Mouse (Mus musculus): ENCODE measurements around the gene Ppp2r5a. TPM values are rescaled to one million over a fixed set of nuclear protein-coding genes. Genes with fewer than 3 reads are reported as not detected.

The Ppp2r5a gene
- total and polyA plus RNA-seq, 3 experiments: 40.3 to 96.7 (median 62.0) TPM

DNA sequence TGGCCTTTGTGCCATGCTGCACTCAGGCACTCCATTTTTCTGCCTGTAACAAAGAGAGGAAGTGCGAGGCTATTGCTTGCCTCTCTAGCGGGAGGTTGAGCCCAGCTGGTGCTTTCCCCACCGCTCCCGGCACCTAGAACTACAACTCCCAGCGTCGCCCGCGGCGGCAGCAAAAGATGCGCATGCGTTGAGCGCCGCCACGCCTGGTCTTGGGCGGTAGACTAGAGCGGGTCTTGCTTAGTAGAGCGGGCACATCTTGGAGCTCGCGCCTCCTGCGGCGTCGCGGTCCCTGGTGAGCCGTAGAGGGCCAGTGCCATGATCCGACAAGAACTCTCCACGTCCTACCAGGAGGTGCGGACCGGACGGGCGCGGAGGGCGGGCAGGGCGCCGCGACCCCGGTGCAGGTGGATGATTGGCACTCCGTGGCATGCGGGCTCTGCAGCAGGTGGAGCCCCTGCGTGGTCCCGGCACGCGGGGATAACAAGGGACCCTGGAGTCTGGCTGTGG lies 77.3 kb downstream of the Ppp2r5a start, which contains the start of gene Tmem206:
TSS of gene Tmem206 (plus strand) at position 187 of the 507 bp plus-strand sequence.
- Histone ChIP-seq H3K9me3 (replicated peaks; ENCODE audit: low read length) (no peaks in the 10 kb centered on the region), H3K79me2 (replicated peaks; ENCODE audit: control insufficient read depth, extremely low read depth, insufficient read depth, poor library complexity, severe bottlenecking) (peaks cover 15% of the 10 kb centered on the region), H3K27me3 (replicated peaks) (no peaks in the 10 kb centered on the region), H3K4me3 (replicated peaks in 1 of 3; ENCODE audit: low read depth in 2 of 3, low read length in 2 of 3, poor library complexity in 1 of 3) (peak within 1 kb of the TSS; percentile 61 to 96 (median 93)), H3K36me3 (replicated peaks in 1 of 2; ENCODE audit: control insufficient read depth in 1 of 2, insufficient read depth in 1 of 2, low read length in 1 of 2) (peaks cover 0 to 23% of the 10 kb centered on the region in 2 experiments), H3K27ac (ENCODE audit: insufficient read depth, low read depth) (peak within 1 kb of the TSS; percentile 68), H3K4me1 (ENCODE audit: control insufficient read depth in 1 of 2, insufficient read depth in 2 of 2) (peaks cover 19 to 52% of the 10 kb centered on the region in 2 experiments), H3K4me2 (ENCODE audit: insufficient read depth, low read depth, poor library complexity, severe bottlenecking) (peak within 1 kb of the TSS; percentile 73), H3K9ac (ENCODE audit: insufficient read depth, low read depth) (peak within 1 kb of the TSS; percentile 77)
- peak; percentile 97 for DNase-seq (ENCODE audit: extremely low read depth)
- TF ChIP-seq MEF2A (IDR thresholded peaks at IDR 0.05; ENCODE audit: borderline replicate concordance, low read depth, low read length) (peak; percentile 67), PAX5 (IDR thresholded peaks at IDR 0.05; ENCODE audit: low read length) (no peak), KAT2A (IDR thresholded peaks at IDR 0.05; ENCODE audit: insufficient replicate concordance, low read length) (peak; percentile 97; the same call in 1 of the 2 replicates), UBTF (IDR thresholded peaks at IDR 0.05; ENCODE audit: low read depth, low read length) (0 out of 2 replicates have a peak, but pooled peaks have one; percentile 28), CTCF (conservative IDR thresholded peaks at IDR 0.05 in 1 of 2, IDR thresholded peaks at IDR 0.05 in 1 of 2; ENCODE audit: low read depth in 2 of 2, low read length in 2 of 2) (no peak), TBP (conservative IDR thresholded peaks at IDR 0.05; ENCODE audit: low read depth, low read length) (peak; percentile 78), SMC3 (IDR thresholded peaks at IDR 0.05; ENCODE audit: low read depth, low read length) (no peak), MYC (IDR thresholded peaks at IDR 0.05; ENCODE audit: low read depth, low read length) (peak; percentile 91), BHLHE40 (IDR thresholded peaks at IDR 0.05; ENCODE audit: low read depth, low read length) (peak; percentile 36), MAX (IDR thresholded peaks at IDR 0.05; ENCODE audit: low read length) (peak; percentile 94), ZMIZ1 (IDR thresholded peaks at IDR 0.05; ENCODE audit: low read depth, low read length) (peak; percentile 82), CHD1 (IDR thresholded peaks at IDR 0.05; ENCODE audit: low read depth, low read length) (no peak), IRF4 (IDR thresholded peaks at IDR 0.05; ENCODE audit: low read depth, low read length) (peak; percentile 75), GABPA (IDR thresholded peaks at IDR 0.05; ENCODE audit: insufficient replicate concordance, low read depth, low read length) (peak; percentile 84; the same call in 1 of the 2 replicates), ZNF384 (IDR thresholded peaks at IDR 0.05; ENCODE audit: low read depth, low read length) (0 out of 2 replicates have a peak, but pooled peaks have one; percentile 25), MAZ (IDR thresholded peaks at IDR 0.05; ENCODE audit: low read depth, low read length) (peak; percentile 56; the same call in 1 of the 2 replicates), CHD2 (IDR thresholded peaks at IDR 0.05; ENCODE audit: low read length) (peak; percentile 58), USF1 (IDR thresholded peaks at IDR 0.05; ENCODE audit: low read depth, low read length) (no peak), MXI1 (IDR thresholded peaks at IDR 0.05; ENCODE audit: low read depth, low read length) (peak; percentile 71; the same call in 1 of the 2 replicates), E2F4 (IDR thresholded peaks at IDR 0.05; ENCODE audit: insufficient replicate concordance, low read depth, low read length) (peak; percentile 63; the same call in 1 of the 2 replicates), MAFK (IDR thresholded peaks at IDR 0.05; ENCODE audit: insufficient replicate concordance, low read length) (0 out of 2 replicates have a peak, but pooled peaks have one; percentile 7), RCOR1 (conservative IDR thresholded peaks at IDR 0.05; ENCODE audit: low read depth, low read length) (peak; percentile 29; the same call in 1 of the 2 replicates), HCFC1 (IDR thresholded peaks at IDR 0.05; ENCODE audit: low read depth, low read length) (peak; percentile 99), ETS1 (conservative IDR thresholded peaks at IDR 0.05; ENCODE audit: low read depth, low read length) (peak; percentile 33; the same call in 1 of the 2 replicates), ELF1 (IDR thresholded peaks at IDR 0.05; ENCODE audit: low read depth, low read length) (peak; percentile 90), JUND (conservative IDR thresholded peaks at IDR 0.05; ENCODE audit: low read depth, low read length) (no peak), EP300 (IDR thresholded peaks at IDR 0.05; ENCODE audit: low read length) (peak; percentile 55), POLR2A (IDR thresholded peaks at IDR 0.05; ENCODE audit: low read depth, low read length) (peak; percentile 98), SIN3A (IDR thresholded peaks at IDR 0.05; ENCODE audit: low read length) (peak; percentile 94), ZC3H11A (IDR thresholded peaks at IDR 0.05; ENCODE audit: low read depth, low read length) (no peak), JUN (IDR thresholded peaks at IDR 0.05; ENCODE audit: insufficient read depth, low read depth, low read length) (no peak), NELFE (IDR thresholded peaks at IDR 0.05; ENCODE audit: low read depth, low read length) (peak; percentile 97), ZKSCAN1 (IDR thresholded peaks at IDR 0.05; ENCODE audit: borderline replicate concordance, low read depth, low read length) (no peak), POLR2AphosphoS2 (IDR thresholded peaks at IDR 0.05; ENCODE audit: low read depth, low read length) (peak; percentile 91), NRF1 (IDR thresholded peaks at IDR 0.05; ENCODE audit: low read depth, low read length) (peak; percentile 99), TCF12 (IDR thresholded peaks at IDR 0.05; ENCODE audit: low read depth, low read length) (peak; percentile 86), USF2 (conservative IDR thresholded peaks at IDR 0.05; ENCODE audit: low read depth, low read length) (no peak), RAD21 (IDR thresholded peaks at IDR 0.05; ENCODE audit: low read depth, low read length) (no peak)
- in situ Hi-C loops (cut with MboI; ENCODE audit: low pct_ligation_motif_present, low pct_unique_long_range_greater_than_20kb, low sequenced_read_pairs): loop anchor here (25.0 kb wide), 1 partner anchor 487 kb away; the partner anchor contains the start of gene Nek2
- dilution Hi-C loops (cut with MboI; ENCODE audit: extremely low pct_ligation_motif_present, extremely low pct_unique_long_range_greater_than_20kb, low sequenced_read_pairs): no loop called here

Measured in CH12.LX (cell line).